Comparison of ENCODE assay signal across 15 mouse cellular contexts in the genomic region with DNA sequence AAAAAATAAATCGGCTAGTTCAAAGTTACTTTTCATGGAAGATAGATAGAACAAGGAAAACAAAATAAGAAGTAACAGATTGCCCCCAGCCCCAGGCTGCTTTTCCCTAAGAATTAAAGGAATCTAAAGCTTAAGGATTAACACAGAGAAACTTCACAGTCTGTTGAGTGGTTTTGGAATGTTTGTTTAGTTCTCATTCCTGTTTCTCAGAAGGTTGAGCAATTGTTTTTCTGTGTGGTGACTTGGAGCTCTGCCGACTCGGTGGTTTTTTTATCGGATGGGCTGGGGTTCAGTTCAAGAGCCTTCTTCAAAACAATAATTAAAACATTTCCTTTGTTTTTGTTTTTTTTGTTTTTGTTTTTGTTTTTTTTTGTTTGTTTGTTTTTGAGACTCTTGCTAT.
DNase-seq lines count a peak whose midpoint lies in the region; ATAC-seq and TF ChIP-seq lines count a peak whose summit lies in the region.
"Had no signal": no experiment of that assay in that cellular context is flagged by ENCODE, and none has a peak within 500 bp of the region (broad histone marks: within the 10 kb centered on the region; RNA-seq: fewer than 3 reads in every experiment).

No protein-coding gene starts in this region.

- H3K36me3 ChIP-seq in liver, adult 2 months (ENCODE audit: control insufficient read depth, insufficient read depth, low read length), result no peaks in the 10 kb centered on the region
- H3K36me3 ChIP-seq in liver, embryonic 11.5 days (ENCODE audit: control insufficient read depth, insufficient read depth, low read length), result no peaks in the 10 kb centered on the region
- H3K36me3 ChIP-seq: heart, embryonic 10.5 days; limb, embryonic 15.5 days had no signal

- H3K4me1 ChIP-seq in liver, adult 2 months (ENCODE audit: control insufficient read depth, insufficient read depth, low read length), result no peaks in the 10 kb centered on the region
- no peaks in the 10 kb centered on the region for H3K4me1 ChIP-seq in liver, embryonic 11.5 days (replicated peaks; ENCODE audit: control insufficient read depth, insufficient read depth, low read length)
- H3K4me1 ChIP-seq: heart, embryonic 10.5 days; limb, embryonic 15.5 days had no signal

- no peaks in the 10 kb centered on the region for H3K27me3 ChIP-seq in liver, adult 2 months (ENCODE audit: control insufficient read depth, insufficient read depth, low read length)
- no peaks in the 10 kb centered on the region for H3K27me3 ChIP-seq in liver, embryonic 11.5 days (replicated peaks; ENCODE audit: control insufficient read depth, insufficient read depth, low read length)
- H3K27me3 ChIP-seq: limb, embryonic 15.5 days had no signal

- no peak overlapping the region for H3K4me2 ChIP-seq in liver, embryonic 11.5 days
- H3K4me2 ChIP-seq: limb, embryonic 15.5 days had no signal

- no peaks in the 10 kb centered on the region for H3K9me3 ChIP-seq in liver, embryonic 11.5 days (ENCODE audit: control insufficient read depth, low read length)
- H3K9me3 ChIP-seq: heart, embryonic 10.5 days; limb, embryonic 15.5 days had no signal

- WGBS in liver, adult 2 months, result 32% methylated on average over 4 of the region's 4 CpGs
- 81% methylated on average over 4 of the region's 4 CpGs for WGBS in liver, embryonic 11.5 days

- peak; percentile 60 for DNase-seq in liver, adult 2 months (ENCODE audit: extremely low read depth, low read depth, low spot score)
- no peak for DNase-seq in liver, embryonic 11.5 days (ENCODE audit: low spot score)
- peak; percentile 9 to 17 for DNase-seq in kidney, postnatal 4 days
- DNase-seq in lung, postnatal 14 days, result peak; percentile 53
- no peak for DNase-seq in cerebellum, adult 11 months
- no peak for DNase-seq in left cerebral cortex, adult 11 months (ENCODE audit: low spot score)
- no peak for DNase-seq in thymus, postnatal 4 days
- DNase-seq: adrenal gland, adult 8-10 months; cerebellum, postnatal 25 days; embryo, embryonic 11 days; forebrain, postnatal 0 days; liver, postnatal 0 days; retina, postnatal 1 day had no signal

- no peak overlapping the region for H3K4me3 ChIP-seq in liver, adult 2 months (ENCODE audit: insufficient read depth, low read depth, low read length)
- H3K4me3 ChIP-seq in liver, embryonic 11.5 days (ENCODE audit: low read depth, low read length), result no peak overlapping the region
- H3K4me3 ChIP-seq: heart, embryonic 10.5 days; limb, embryonic 15.5 days had no signal

- no peaks in the 10 kb centered on the region for H3K79me2 ChIP-seq in liver, adult 2 months (ENCODE audit: control insufficient read depth, insufficient read depth, low read length)

- H3K9ac ChIP-seq in liver, adult 2 months (ENCODE audit: low read depth, low read length), result no peak overlapping the region
- no peak overlapping the region for H3K9ac ChIP-seq in liver, embryonic 11.5 days (ENCODE audit: low read depth, low read length)
- H3K9ac ChIP-seq: forebrain, postnatal 0 days; limb, embryonic 15.5 days; liver, postnatal 0 days had no signal

- TF ChIP-seq POLR2A in liver, adult 2 months (IDR thresholded peaks at IDR 0.05; ENCODE audit: extremely low read depth, insufficient read depth, low read length), result no peak

- TF ChIP-seq CTCF in liver, adult 2 months (IDR thresholded peaks at IDR 0.05; ENCODE audit: low read depth, low read length), result no peak

- H3K27ac ChIP-seq in liver, adult 2 months (replicated peaks; ENCODE audit: insufficient read depth, low read depth, low read length), result no peak overlapping the region
- no peak overlapping the region for H3K27ac ChIP-seq in liver, embryonic 11.5 days (ENCODE audit: low read depth, low read length)
- H3K27ac ChIP-seq: heart, embryonic 10.5 days; limb, embryonic 15.5 days had no signal

- ATAC-seq in liver, embryonic 11.5 days (replicated peaks; ENCODE audit: low FRiP score), result no peak
- ATAC-seq: forebrain, postnatal 0 days; liver, postnatal 0 days had no signal

Comparison
In these comparisons a context has a peak if more than half of its experiments do, and no peak if none do; other contexts are left out.
1. DNase-seq: peak in liver, adult 2 months (single experiment), kidney, postnatal 4 days (2 of 2) and lung, postnatal 14 days (single experiment); none in liver, embryonic 11.5 days (single experiment), cerebellum, adult 11 months (single experiment), left cerebral cortex, adult 11 months (single experiment) and thymus, postnatal 4 days (single experiment).